Mouse (Mus musculus): ENCODE results near the gene Cep89. TPM values are rescaled to one million over a fixed set of nuclear protein-coding genes. Genes with fewer than 3 reads are reported as not detected.
A peak's percentile ranks its signal among the peaks of the same experiment; 100 is the strongest.

Cep89 gene
- polyA plus RNA-seq, 1 experiment from 2014 or later = 30.5 TPM

GRCm38 (mm10) chr7:35379492-35380119, 17.2 kb upstream of the Cep89 start:
- H3K4me2 ChIP-seq (ENCODE audit: low read length) = no peak overlapping the region
- no peaks in the 10 kb centered on the region; the same call in 1 of the 2 replicates for H3K4me1 ChIP-seq (ENCODE audit: control insufficient read depth, insufficient read depth, low read depth, low read length)
- no peak overlapping the region for H3K9ac ChIP-seq (ENCODE audit: low read depth, low read length)
- WGBS = 29% methylated on average over 14 of the region's 16 CpGs
- H3K27me3 ChIP-seq (replicated peaks; ENCODE audit: control insufficient read depth, insufficient read depth, low read length) = no peaks in the 10 kb centered on the region
- H3K36me3 ChIP-seq (ENCODE audit: control insufficient read depth, insufficient read depth, low read length) = no peaks in the 10 kb centered on the region
- no peaks in the 10 kb centered on the region for H3K9me3 ChIP-seq (ENCODE audit: control insufficient read depth, low read length)
- H3K4me3 ChIP-seq (ENCODE audit: low read length) = no peak overlapping the region
- no peak for ATAC-seq
- no peak overlapping the region for H3K27ac ChIP-seq (ENCODE audit: low read depth, low read length)

GRCm38 (mm10) chr7:35380351-35380750, 16.5 kb upstream of the Cep89 start:
- H3K27me3 ChIP-seq (replicated peaks; ENCODE audit: control insufficient read depth, insufficient read depth, low read length) = no peaks in the 10 kb centered on the region
- H3K36me3 ChIP-seq (ENCODE audit: control insufficient read depth, insufficient read depth, low read length) = no peaks in the 10 kb centered on the region
- H3K4me2 ChIP-seq (ENCODE audit: low read length) = no peak overlapping the region
- 81% methylated on average over 8 of the region's 8 CpGs for WGBS
- ATAC-seq = no peak
- H3K27ac ChIP-seq (ENCODE audit: low read depth, low read length) = no peak overlapping the region
- no peak overlapping the region for H3K9ac ChIP-seq (ENCODE audit: low read depth, low read length)
- H3K9me3 ChIP-seq (ENCODE audit: control insufficient read depth, low read length) = no peaks in the 10 kb centered on the region
- H3K4me1 ChIP-seq (ENCODE audit: control insufficient read depth, insufficient read depth, low read depth, low read length) = no peaks in the 10 kb centered on the region; the same call in 1 of the 2 replicates
- H3K4me3 ChIP-seq (ENCODE audit: low read length) = no peak overlapping the region

DNA sequence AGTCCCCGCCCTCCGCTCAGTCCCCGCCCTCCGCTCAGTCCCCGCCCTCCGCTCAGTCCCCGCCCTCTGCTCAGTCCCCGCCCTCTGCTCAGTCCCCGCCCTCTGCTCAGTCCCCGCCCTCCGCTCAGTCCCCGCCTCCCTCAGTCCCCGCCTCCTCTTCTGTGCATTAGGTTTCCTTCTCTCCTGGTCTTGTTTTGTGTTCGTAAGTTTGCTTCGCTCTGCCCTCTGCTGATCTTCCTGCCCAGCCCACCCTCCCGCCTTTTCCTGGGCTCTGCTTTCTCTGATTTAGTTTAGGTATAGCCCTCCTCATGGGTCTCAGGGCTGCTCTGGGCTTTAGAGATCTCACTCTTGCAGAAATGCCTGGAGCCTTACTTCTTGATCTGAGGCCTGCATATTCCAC, 15.0 kb upstream of the Cep89 start:
- Histone ChIP-seq H3K4me2 (ENCODE audit: low read length) (no peak overlapping the region), H3K4me3 (ENCODE audit: low read length) (no peak overlapping the region), H3K4me1 (ENCODE audit: control insufficient read depth, insufficient read depth, low read depth, low read length) (no peaks in the 10 kb centered on the region; the same call in 1 of the 2 replicates), H3K9ac (ENCODE audit: low read depth, low read length) (no peak overlapping the region), H3K36me3 (ENCODE audit: control insufficient read depth, insufficient read depth, low read length) (no peaks in the 10 kb centered on the region), H3K27ac (ENCODE audit: low read depth, low read length) (no peak overlapping the region), H3K27me3 (replicated peaks; ENCODE audit: control insufficient read depth, insufficient read depth, low read length) (no peaks in the 10 kb centered on the region), H3K9me3 (ENCODE audit: control insufficient read depth, low read length) (no peaks in the 10 kb centered on the region)
- WGBS = 64% methylated on average over 11 of the region's 16 CpGs
- no peak for ATAC-seq

- WGBS = 44% methylated on average over 2 of the region's 2 CpGs
- Histone ChIP-seq H3K27ac (ENCODE audit: low read depth, low read length) (no peak overlapping the region), H3K4me3 (ENCODE audit: low read length) (no peak overlapping the region), H3K4me1 (ENCODE audit: control insufficient read depth, insufficient read depth, low read depth, low read length) (no peaks in the 10 kb centered on the region; the same call in 1 of the 2 replicates), H3K4me2 (ENCODE audit: low read length) (no peak overlapping the region), H3K27me3 (replicated peaks; ENCODE audit: control insufficient read depth, insufficient read depth, low read length) (no peaks in the 10 kb centered on the region), H3K9me3 (ENCODE audit: control insufficient read depth, low read length) (no peaks in the 10 kb centered on the region), H3K36me3 (ENCODE audit: control insufficient read depth, insufficient read depth, low read length) (no peaks in the 10 kb centered on the region), H3K9ac (ENCODE audit: low read depth, low read length) (no peak overlapping the region)
- no peak for ATAC-seq
These were observed 14.0 kb upstream of the Cep89 start for GRCm38 (mm10) chr7:35382706-35383353.

- H3K27me3 ChIP-seq (replicated peaks; ENCODE audit: control insufficient read depth, insufficient read depth, low read length) = no peaks in the 10 kb centered on the region
- H3K27ac ChIP-seq (ENCODE audit: low read depth, low read length) = no peak overlapping the region
- H3K36me3 ChIP-seq (ENCODE audit: control insufficient read depth, insufficient read depth, low read length) = no peaks in the 10 kb centered on the region
- 57% methylated on average over 6 of the region's 6 CpGs for WGBS
- no peaks in the 10 kb centered on the region for H3K4me1 ChIP-seq (ENCODE audit: control insufficient read depth, insufficient read depth, low read depth, low read length)
- ATAC-seq = no peak
- no peaks in the 10 kb centered on the region for H3K9me3 ChIP-seq (ENCODE audit: control insufficient read depth, low read length)
- H3K9ac ChIP-seq (ENCODE audit: low read depth, low read length) = no peak overlapping the region
- H3K4me3 ChIP-seq (ENCODE audit: low read length) = no peak overlapping the region
- H3K4me2 ChIP-seq (ENCODE audit: low read length) = no peak overlapping the region
These were observed 10.3 kb upstream of the Cep89 start for GRCm38 (mm10) chr7:35386525-35386952.

GRCm38 (mm10) chr7:35388694-35389093, 8.1 kb upstream of the Cep89 start:
- H3K4me2 ChIP-seq (ENCODE audit: low read length) = no peak overlapping the region
- no peaks in the 10 kb centered on the region for H3K4me1 ChIP-seq (ENCODE audit: control insufficient read depth, insufficient read depth, low read depth, low read length)
- no peaks in the 10 kb centered on the region for H3K9me3 ChIP-seq (ENCODE audit: control insufficient read depth, low read length)
- no peak overlapping the region for H3K27ac ChIP-seq (ENCODE audit: low read depth, low read length)
- no peak overlapping the region for H3K9ac ChIP-seq (ENCODE audit: low read depth, low read length)
- H3K4me3 ChIP-seq (ENCODE audit: low read length) = no peak overlapping the region
- WGBS = 63% methylated on average over 6 of the region's 6 CpGs
- no peak for ATAC-seq
- H3K27me3 ChIP-seq (replicated peaks; ENCODE audit: control insufficient read depth, insufficient read depth, low read length) = no peaks in the 10 kb centered on the region
- no peaks in the 10 kb centered on the region for H3K36me3 ChIP-seq (ENCODE audit: control insufficient read depth, insufficient read depth, low read length)

DNA sequence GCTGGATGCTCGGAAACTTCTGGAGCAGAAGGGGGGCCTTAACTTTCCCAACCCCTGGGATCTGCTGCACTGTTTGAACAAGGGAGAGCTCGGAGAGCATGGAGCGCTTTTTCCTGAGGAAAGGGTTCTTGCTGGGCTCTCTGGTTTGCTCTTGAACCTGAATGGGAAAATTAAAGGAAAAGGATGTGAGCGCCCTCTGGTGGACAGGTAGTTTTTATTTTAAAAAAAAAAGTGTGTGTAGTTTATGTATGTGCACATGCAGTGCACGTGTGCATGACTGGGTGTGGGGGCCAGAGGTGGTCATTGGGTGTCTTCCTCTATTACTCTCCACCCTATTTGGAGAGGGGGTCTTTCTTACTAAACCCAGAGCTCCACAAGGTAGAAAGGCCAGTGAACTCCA, 3.9 kb upstream of the Cep89 start:
- H3K9ac ChIP-seq (ENCODE audit: low read depth, low read length) = no peak overlapping the region
- no peak overlapping the region for H3K4me3 ChIP-seq (ENCODE audit: low read length)
- no peaks in the 10 kb centered on the region for H3K27me3 ChIP-seq (replicated peaks; ENCODE audit: control insufficient read depth, insufficient read depth, low read length)
- H3K9me3 ChIP-seq (ENCODE audit: control insufficient read depth, low read length) = no peaks in the 10 kb centered on the region
- H3K27ac ChIP-seq (ENCODE audit: low read depth, low read length) = no peak overlapping the region
- ATAC-seq = no peak
- no peaks in the 10 kb centered on the region for H3K36me3 ChIP-seq (ENCODE audit: control insufficient read depth, insufficient read depth, low read length)
- 59% methylated on average over 5 of the region's 5 CpGs for WGBS
- H3K4me2 ChIP-seq (ENCODE audit: low read length) = no peak overlapping the region
- H3K4me1 ChIP-seq (ENCODE audit: control insufficient read depth, insufficient read depth, low read depth, low read length) = peaks cover 13% of the 10 kb centered on the region

- Histone ChIP-seq H3K9me3 (ENCODE audit: control insufficient read depth, low read length) (no peaks in the 10 kb centered on the region), H3K4me2 (ENCODE audit: low read length) (peak overlapping the region; percentile 91), H3K9ac (ENCODE audit: low read depth, low read length) (peak overlapping the region; percentile 59), H3K27ac (ENCODE audit: low read depth, low read length) (0 out of 2 replicates have a peak overlapping the region, but pooled peaks have one; percentile 1), H3K27me3 (replicated peaks; ENCODE audit: control insufficient read depth, insufficient read depth, low read length) (no peaks in the 10 kb centered on the region), H3K4me3 (ENCODE audit: low read length) (peak overlapping the region; percentile 61), H3K36me3 (ENCODE audit: control insufficient read depth, insufficient read depth, low read length) (peaks cover 8% of the 10 kb centered on the region), H3K4me1 (ENCODE audit: control insufficient read depth, insufficient read depth, low read depth, low read length) (peaks cover 15% of the 10 kb centered on the region)
- 15% methylated on average over 17 of the region's 17 CpGs for WGBS
- peak; percentile 1; the same call in 1 of the 2 replicates for ATAC-seq
These were observed 940 bp upstream of the Cep89 start for GRCm38 (mm10) chr7:35395734-35396456.

DNA sequence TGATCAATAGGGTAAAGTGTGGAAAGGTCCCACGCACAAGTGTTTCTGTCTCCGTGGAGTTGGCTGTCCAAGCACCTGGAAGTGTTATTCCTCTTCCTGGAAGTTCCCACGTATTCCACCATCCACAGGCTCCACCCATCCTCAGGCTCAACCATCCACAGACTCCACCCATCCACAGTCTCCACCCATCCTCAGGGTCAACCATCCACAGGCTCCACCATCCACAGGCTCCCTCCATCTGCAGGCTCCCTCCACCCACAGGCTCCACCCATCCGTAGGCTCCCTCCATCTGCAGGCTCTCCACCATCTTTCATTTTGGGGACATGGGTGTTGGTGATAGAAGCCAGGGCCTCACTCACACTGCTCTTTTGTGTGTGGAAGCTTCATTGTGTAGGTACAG, 4.3 kb downstream of the Cep89 start:
- Histone ChIP-seq H3K36me3 (ENCODE audit: control insufficient read depth, insufficient read depth, low read length) (peaks cover 29% of the 10 kb centered on the region), H3K27me3 (replicated peaks; ENCODE audit: control insufficient read depth, insufficient read depth, low read length) (no peaks in the 10 kb centered on the region), H3K27ac (ENCODE audit: low read depth, low read length) (no peak overlapping the region), H3K4me3 (ENCODE audit: low read length) (no peak overlapping the region), H3K4me2 (ENCODE audit: low read length) (no peak overlapping the region), H3K9me3 (ENCODE audit: control insufficient read depth, low read length) (no peaks in the 10 kb centered on the region), H3K9ac (ENCODE audit: low read depth, low read length) (no peak overlapping the region), H3K4me1 (ENCODE audit: control insufficient read depth, insufficient read depth, low read depth, low read length) (peaks cover 9% of the 10 kb centered on the region)
- ATAC-seq = no peak
- WGBS = 84% methylated on average over 4 of the region's 4 CpGs
